Mouse (Mus musculus) cerebellum, adult 2 months (tissue): ENCODE measurements around the gene Ccdc142. TPM values are rescaled to one million over a fixed set of nuclear protein-coding genes. Genes with fewer than 3 reads are reported as not detected.
A peak's percentile ranks its signal among the peaks of the same experiment; 100 is the strongest.

Experiments
- DNase-seq, 2 experiments: peaks; one replicate each; pipeline ENCODE4 v3.0.0; 2021
- H3K27ac ChIP-seq: fragments of 200-500 bp; 2 replicates; pipeline ENCODE4 v1.5.1; 2012; ENCODE audit warnings: low read length, control low read depth, inconsistent platforms; ENCODE audit not compliant: insufficient read depth
- H3K27me3 ChIP-seq: fragments of 200-500 bp; 2 replicates; pipeline ENCODE4 v1.6.1; 2012; ENCODE audit warnings: inconsistent platforms, mild to moderate bottlenecking, low read length, moderate library complexity; ENCODE audit not compliant: control insufficient read depth, insufficient read depth
- H3K4me1 ChIP-seq: fragments of 200-500 bp; 2 replicates; pipeline ENCODE4 v1.6.1; 2011; ENCODE audit warnings: low read length; ENCODE audit not compliant: control insufficient read depth, insufficient read depth
- H3K4me3 ChIP-seq: fragments of 200-500 bp; replicated peaks from 2 replicates; pipeline ENCODE3; 2011; ENCODE audit warnings: mild to moderate bottlenecking, low read depth, low read length, control low read depth; ENCODE audit not compliant: insufficient read depth
- CTCF ChIP-seq: fragments of 200-500 bp; IDR thresholded peaks from 2 replicates; pipeline ENCODE4 v1.5.1; 2011; ENCODE audit warnings: low read depth, mild to moderate bottlenecking, control low read depth, low read length, moderate library complexity, borderline replicate concordance; ENCODE audit not compliant: insufficient read depth
- POLR2A ChIP-seq: fragments of 200-500 bp; IDR thresholded peaks from 2 replicates; pipeline ENCODE4 v1.6.1; 2011; ENCODE audit warnings: low read length, control low read depth, borderline replicate concordance; ENCODE audit not compliant: insufficient read depth
- whole genome bisulfite sequencing: fragments of 180-500 bp; shearing (Covaris S2); methylation state at CpG from one replicate; pipeline ENCODE4 v1.1.7; 2018; 5-methylcytosine and 5-hydroxymethylcytosine counted together
- polyA plus RNA-seq: library from polyadenylated mRNA; depleted of rRNA; stranded (reverse); fragments of >200 nt; gene quantifications from 2 replicates; pipeline ENCODE4 v1.2.3, GENCODE M21; 2012

The Ccdc142 gene
- polyA plus RNA-seq, 1 experiment: 9.1 TPM

- Histone ChIP-seq H3K4me3 (peak within 1 kb of the TSS; percentile 85), H3K27ac (peak within 1 kb of the TSS; percentile 83), H3K4me1 (peaks cover 7% of the 10 kb centered on the region; the same call in 1 of the 2 replicates), H3K27me3 (no peaks in the 10 kb centered on the region; the same call in 1 of the 2 replicates)
- peak in 1 of 2 experiments; percentile 67 for DNase-seq
- TF ChIP-seq POLR2A: no peak
- no peak for TF ChIP-seq CTCF
- under 1% methylated on average over 54 of the region's 54 CpGs for WGBS
Measured at GRCm38 (mm10) chr6:83077630-83078323, 23.6 kb upstream of the Ccdc142 start, which contains the start of gene Pcgf1. Gene Pcgf1 (plus strand): TSS chr6:83077869.

- peak; percentile 64; the same call in 1 of the 2 replicates for TF ChIP-seq POLR2A
- no peak for TF ChIP-seq CTCF
- DNase-seq: peak; percentile 98 to 100
- H3K27me3 ChIP-seq: no peaks in the 10 kb centered on the region; the same call in 1 of the 2 replicates
- H3K27ac ChIP-seq: peak overlapping the region; percentile 83
- peak overlapping the region; percentile 85 for H3K4me3 ChIP-seq
- H3K4me1 ChIP-seq: peaks cover 7% of the 10 kb centered on the region; the same call in 1 of the 2 replicates
- under 1% methylated on average over 46 of the region's 46 CpGs for WGBS
Measured at GRCm38 (mm10) chr6:83078324-83078858, 23.0 kb upstream of the Ccdc142 start.

- WGBS: 92% methylated on average over 5 of the region's 5 CpGs
- TF ChIP-seq POLR2A (no peak), CTCF (no peak)
- Histone ChIP-seq H3K4me1 (peaks cover 7% of the 10 kb centered on the region; the same call in 1 of the 2 replicates), H3K4me3 (no peak overlapping the region), H3K27ac (no peak overlapping the region), H3K27me3 (no peaks in the 10 kb centered on the region; the same call in 1 of the 2 replicates)
- DNase-seq: no peak
Measured at GRCm38 (mm10) chr6:83080210-83080609, 21.2 kb upstream of the Ccdc142 start.

GRCm38 (mm10) chr6:83083497-83083896 lies 17.9 kb upstream of the Ccdc142 start:
- no peak for DNase-seq
- Histone ChIP-seq H3K27ac (no peak overlapping the region), H3K4me3 (no peak overlapping the region), H3K27me3 (no peaks in the 10 kb centered on the region; the same call in 1 of the 2 replicates), H3K4me1 (peaks cover 7% of the 10 kb centered on the region; the same call in 1 of the 2 replicates)
- TF ChIP-seq CTCF (no peak), POLR2A (no peak)
- 11% methylated on average over 5 of the region's 5 CpGs for WGBS

- Histone ChIP-seq H3K4me1 (peaks cover 7% of the 10 kb centered on the region; the same call in 1 of the 2 replicates), H3K27ac (no peak overlapping the region), H3K27me3 (no peaks in the 10 kb centered on the region; the same call in 1 of the 2 replicates), H3K4me3 (no peak overlapping the region)
- DNase-seq: no peak
- WGBS: 6% methylated on average over 6 of the region's 6 CpGs
- TF ChIP-seq CTCF (no peak), POLR2A (no peak)
Measured at GRCm38 (mm10) chr6:83084477-83084876, 16.9 kb upstream of the Ccdc142 start.

GRCm38 (mm10) chr6:83086121-83087035 lies 15.0 kb upstream of the Ccdc142 start, which contains the start of gene Lbx2:
Gene Lbx2 (plus strand): TSS chr6:83086367.
- WGBS: 3% methylated on average over 42 of the region's 42 CpGs
- H3K27me3 ChIP-seq: no peaks in the 10 kb centered on the region; the same call in 1 of the 2 replicates
- no peak for TF ChIP-seq CTCF
- TF ChIP-seq POLR2A: no peak
- no peak within 1 kb of the TSS for H3K27ac ChIP-seq
- no peak within 1 kb of the TSS for H3K4me3 ChIP-seq
- DNase-seq: no peak
- no peaks in the 10 kb centered on the region for H3K4me1 ChIP-seq
